Mouse (Mus musculus) adrenal gland, postnatal 14 days (tissue): ENCODE data around the gene Cped1. TPM values are rescaled to one million over a fixed set of nuclear protein-coding genes. Genes with fewer than 3 reads are reported as not detected.
"Not testable (repeated sequence)": the region's sequence is repeated elsewhere in the genome, so short reads cannot be mapped to it uniquely, and the experiment has no call there.

Experiments used
- DNase-seq: peaks from one replicate; pipeline ENCODE4 v3.0.0; 2021; ENCODE audit warnings: mixed read lengths
- total RNA-seq: library from RNA; stranded (reverse); gene quantifications from 2 replicates; pipeline ENCODE4 v1.2.3, GENCODE M21; 2021

The Cped1 gene
- total RNA-seq, 1 experiment from 2014 or later: 31.3 TPM

DNA sequence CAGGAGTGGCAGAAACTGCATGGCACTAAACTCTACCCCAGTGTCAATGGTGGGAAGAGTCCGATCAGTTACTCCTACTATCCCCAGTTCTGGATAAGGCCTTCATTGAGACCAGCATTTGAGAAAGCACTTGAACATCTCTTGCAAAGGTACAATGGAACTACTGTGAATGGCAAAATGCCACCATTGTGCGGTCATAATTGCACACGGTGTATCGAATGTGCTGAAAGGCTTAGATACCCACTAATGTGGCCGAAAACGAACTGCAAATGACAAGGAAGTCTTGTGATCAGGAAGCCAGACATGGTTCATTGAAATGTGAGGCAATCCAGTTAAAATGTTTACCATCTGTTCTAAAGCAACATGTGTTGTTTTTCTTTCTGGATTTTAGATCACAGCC, 247.8 kb downstream of the Cped1 start:
- no peak for DNase-seq

DNA sequence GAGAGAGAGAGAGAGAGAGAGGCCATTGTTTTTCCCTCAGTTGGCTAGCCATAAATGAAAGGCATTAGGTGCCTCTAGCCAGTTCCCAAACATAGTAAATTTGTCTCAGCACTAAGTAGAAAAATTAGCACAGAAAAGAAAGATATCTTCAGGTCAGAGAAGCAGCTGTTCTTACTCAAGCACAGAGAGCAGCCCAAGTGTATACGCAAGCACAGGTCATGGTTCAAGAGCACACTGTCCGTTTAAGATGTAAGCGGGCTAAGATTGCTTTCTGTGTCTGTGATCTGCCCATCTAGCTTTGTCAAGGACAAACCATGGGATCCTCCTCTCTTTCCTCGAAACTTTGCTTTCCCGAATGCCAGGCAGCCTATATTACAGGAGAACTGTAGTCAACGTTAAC, 249.4 kb downstream of the Cped1 start:
- DNase-seq: no peak

DNA sequence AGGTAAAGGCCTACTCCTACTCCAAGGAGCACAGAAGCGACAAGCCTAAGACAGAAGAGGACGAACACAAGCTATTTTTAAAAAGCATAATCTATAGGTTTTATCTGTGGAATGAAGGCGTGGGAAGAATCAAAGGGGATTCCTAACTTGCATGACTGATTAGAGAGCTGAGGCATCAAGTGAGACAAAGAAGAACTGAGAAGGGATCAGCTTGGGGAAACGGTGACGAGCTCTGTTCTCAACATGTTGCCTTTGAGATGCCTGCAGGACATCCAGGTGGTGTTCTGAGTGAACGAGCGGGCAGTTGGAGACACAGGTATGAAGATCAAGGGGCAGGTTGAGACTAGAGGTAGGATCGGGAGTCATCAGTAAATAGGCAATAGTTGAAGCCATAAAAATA, 257.6 kb downstream of the Cped1 start:
- DNase-seq: no peak

DNA sequence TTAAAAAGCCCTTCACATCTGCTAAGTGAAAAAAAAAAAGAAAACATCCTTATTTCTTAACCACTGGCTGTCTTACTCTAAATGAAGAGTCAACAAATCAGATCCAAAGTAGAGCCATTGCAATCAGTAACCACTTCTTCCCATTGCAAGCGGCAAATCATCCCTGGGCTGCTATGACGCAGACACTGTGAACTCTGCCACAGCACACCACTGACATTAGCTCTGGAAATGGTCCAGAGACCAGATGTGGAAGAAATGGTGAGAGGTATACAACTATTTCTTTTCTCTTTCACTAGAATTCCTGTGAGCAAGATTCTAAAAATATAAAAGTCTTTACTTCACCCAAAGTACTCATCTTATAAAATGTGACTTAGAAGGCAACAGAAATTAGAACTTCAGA, 261.0 kb downstream of the Cped1 start:
- DNase-seq: no peak

DNA sequence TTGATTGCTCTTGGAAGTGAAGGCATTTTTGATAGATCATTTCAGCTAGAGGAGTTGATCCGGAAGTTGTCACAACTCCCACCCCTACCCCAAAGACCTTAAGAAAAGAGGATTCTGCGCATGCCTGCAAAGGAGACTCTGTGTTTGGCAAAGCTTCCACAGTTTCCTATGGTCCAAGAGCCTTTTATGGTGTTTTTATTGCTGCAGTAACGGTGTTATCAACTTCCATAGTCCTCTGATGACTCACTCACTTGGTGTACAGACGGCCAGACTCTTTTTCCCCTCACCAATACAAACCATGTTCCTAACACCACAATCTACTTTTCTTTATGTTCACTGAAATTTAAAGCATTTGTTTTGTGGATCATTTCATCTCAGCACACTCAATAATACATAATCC, 273.1 kb downstream of the Cped1 start:
- DNase-seq: no peak

DNA sequence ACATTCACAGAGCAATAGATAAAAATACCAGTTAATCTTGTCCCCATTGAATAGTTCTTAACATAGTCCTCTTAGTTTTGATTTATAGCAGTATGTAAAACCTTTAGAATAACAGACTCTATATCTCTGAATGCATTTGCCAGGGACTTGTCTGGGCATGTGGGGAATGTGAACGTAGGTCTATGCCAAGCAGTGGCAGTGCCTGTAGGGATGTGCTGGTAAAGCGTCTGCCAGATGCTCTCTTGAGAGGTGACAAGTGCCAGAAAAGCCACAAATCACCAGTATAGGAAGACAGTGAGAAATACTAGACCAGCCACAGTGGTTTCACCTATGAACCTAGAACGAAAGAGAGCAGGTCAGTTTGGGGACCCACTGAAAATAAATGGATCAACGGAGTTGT, 276.8 kb downstream of the Cped1 start:
- DNase-seq: no peak

DNA sequence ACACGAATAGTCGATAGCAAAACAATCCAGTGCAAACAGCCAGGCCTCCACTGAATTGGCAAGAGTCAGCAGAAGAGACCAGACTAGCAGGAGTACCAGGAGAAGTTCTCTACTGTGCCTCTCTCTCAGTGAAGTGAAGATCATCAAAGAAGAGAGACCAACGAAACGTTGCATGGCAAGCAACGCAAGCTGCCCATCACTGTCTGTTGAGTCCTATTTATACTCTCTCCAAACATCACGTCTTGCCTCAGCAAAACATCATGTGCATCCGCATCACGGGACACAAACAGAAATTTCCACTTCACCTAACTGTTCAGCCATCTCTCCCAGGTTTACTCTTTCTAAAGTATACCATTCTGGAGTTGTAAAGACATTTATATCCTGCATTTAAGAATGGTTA, 278.4 kb downstream of the Cped1 start:
- DNase-seq: not testable (repeated sequence)

DNA sequence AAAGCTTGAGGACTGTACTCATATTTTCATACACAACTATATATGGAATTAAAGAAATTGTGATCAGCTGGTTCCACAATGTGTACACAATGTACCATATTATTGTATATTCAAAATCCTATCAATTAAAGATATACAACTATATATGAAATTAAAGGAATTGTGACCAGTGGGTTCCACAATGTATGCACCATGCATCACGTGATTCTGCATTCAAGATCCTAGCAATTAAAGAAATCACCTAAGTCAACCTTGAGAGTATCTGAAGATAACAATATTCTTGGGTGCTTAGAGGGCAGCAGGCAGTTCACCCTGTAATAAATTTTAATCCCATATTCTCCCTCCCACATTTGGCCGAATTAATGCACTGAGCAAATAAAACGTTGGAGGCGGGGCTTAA, 280.3 kb downstream of the Cped1 start:
- no peak for DNase-seq

DNA sequence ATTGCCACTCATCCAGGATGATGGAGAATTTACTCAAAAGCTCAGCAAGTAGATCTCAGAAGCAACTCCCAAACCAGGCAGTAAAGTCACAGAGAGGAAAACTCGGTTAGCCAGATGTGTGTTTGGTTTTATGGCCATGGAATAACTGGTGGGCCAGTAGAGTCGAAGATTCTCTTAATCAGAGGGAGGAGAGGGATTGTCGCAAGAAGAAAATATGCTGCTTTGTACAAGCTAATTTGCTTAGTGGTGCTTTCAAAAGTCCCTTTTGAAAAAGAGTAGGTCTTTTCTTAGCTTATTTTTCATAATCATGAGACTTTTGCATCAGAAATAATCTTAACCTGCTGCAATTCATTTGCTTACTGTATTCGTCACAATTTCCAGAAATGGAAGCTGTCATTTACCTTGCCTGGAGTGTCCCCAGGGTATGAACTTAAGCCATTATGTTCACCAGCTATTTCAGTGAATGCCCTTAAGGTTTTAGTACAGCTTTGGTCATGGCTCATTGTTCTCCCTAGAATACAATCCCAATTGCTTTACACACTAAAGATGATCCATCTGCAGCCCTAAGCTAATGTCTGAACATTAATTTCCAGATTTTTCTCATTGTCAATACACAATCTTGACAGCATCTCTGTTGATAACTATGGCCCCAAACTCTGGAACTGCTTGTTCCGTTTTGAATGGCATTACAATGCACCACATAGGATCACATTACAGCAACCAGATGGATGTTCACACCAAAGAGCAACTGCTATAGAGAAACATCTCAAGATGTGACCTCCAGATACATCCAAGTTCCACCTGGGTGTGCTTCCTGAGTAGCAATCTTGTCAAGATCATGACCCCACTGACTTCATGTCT, 282.3 kb downstream of the Cped1 start:
- no peak for DNase-seq

DNA sequence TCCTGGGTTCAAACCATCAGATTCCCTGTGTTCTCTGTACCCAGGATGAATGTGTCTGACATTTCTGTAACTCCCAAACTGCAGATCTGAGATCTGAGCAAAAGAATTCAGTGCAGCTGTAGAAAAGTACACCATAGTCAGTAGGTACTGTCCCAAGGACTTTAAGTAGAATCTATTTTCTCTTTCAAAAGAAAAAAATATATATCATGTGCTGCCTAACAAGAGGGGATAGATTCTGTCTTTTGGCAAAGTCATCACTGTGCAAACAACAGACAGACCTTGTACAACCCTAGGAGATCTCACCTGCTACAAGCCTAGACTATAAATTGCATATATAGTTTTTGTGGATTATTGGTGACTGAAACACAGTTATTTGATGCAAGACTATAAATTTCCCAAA, 283.0 kb downstream of the Cped1 start:
- no peak for DNase-seq

DNA sequence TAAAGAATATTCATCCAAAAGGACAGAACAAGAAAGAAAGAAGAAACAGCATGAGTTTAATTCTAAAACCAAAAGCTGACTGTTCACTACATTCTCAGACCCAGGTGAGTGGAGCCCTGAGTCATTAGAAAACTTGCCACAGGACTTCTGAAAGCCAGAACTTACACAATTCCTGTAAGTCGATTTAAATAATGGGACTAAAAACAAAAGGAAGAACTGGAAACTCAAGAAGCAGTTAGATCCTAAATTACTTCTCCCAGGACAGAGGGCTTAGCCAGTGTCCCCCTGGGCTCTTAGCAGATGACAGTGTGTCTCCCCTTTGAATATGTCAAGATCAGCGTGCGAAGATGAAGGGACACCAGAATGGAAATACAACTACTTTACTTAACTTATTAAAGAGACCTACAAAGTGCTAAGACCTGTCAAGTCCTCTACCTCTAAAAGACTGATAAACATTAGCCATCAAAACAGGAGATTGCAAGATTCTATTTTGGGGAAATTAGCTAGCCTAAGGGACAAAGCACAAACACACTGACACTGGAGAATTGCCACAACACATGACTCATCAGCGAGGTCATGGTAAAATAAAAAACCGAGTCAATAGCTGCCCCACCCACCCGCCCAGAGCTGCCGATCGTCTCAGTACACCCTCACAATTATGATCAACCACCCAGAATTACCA, 284.3 kb downstream of the Cped1 start:
- peak; percentile 54 for DNase-seq

DNA sequence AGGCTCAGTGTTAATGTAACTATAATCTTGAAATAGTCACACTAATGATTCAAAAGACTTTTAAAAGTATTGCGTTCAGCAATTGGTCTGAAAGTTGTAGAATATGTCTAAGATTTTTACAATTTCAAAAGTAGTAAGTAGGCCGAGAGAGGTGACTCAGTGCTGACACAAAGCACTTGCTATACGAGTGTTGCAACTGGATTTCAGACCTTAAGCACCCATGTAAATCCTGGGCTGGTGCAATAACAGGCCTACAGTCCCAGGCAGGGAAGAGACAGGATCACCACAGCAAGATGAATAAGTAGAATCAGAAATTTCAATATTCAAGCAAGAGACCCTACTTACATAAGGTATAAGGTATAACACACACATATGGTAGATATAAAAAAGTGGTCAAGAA, 292.2 kb downstream of the Cped1 start:
- peak; percentile 16 for DNase-seq

DNA sequence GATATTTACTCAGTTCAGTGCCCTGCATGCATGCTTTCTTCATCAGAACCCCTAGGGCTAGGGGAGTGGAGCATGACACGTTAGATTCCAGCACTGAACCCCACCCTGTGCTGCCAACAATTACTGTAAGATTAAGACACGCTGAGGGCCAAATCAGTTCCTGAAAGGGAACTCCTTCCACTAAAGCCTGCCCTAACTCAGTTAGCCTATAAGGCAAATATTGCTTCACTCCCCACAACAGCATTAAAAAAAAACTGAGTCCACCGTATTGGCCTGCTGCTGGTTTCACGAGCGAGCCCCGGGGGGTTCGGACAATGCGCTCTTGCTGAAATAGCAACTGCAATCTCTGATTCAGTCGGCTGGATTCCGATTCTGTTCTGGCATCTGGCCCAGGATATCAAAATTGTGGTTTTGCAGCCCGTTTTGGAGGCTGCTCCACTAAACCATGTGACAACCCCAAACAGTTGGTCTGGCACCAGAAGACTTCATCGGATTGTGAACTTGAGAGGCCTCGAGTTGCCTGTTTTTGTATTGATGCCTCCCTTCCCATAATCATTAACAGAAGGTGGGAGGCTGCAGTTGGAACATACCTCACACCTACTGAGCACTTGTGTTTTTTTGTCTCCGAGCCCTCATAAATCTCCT, 294.6 kb downstream of the Cped1 start:
- DNase-seq: peak; percentile 80

DNA sequence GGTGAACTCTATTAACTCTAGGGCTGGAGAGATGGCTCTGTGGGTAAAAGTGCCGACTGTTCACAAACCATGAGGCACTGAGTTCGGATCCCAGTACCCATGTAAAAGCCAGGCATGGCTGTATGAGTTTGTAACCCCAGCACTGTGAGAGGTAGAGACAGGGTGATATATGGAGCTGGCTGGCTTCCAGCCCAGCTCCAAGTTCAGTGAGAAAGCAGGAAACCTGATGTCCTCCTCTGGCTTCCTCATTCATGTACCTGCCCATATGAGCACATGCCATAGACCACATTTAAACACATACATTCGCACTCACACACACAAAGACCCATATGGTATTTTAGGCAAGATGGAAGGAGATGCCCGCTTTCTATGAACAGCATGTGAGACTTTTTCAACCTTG, 296.7 kb downstream of the Cped1 start:
- no peak for DNase-seq

DNA sequence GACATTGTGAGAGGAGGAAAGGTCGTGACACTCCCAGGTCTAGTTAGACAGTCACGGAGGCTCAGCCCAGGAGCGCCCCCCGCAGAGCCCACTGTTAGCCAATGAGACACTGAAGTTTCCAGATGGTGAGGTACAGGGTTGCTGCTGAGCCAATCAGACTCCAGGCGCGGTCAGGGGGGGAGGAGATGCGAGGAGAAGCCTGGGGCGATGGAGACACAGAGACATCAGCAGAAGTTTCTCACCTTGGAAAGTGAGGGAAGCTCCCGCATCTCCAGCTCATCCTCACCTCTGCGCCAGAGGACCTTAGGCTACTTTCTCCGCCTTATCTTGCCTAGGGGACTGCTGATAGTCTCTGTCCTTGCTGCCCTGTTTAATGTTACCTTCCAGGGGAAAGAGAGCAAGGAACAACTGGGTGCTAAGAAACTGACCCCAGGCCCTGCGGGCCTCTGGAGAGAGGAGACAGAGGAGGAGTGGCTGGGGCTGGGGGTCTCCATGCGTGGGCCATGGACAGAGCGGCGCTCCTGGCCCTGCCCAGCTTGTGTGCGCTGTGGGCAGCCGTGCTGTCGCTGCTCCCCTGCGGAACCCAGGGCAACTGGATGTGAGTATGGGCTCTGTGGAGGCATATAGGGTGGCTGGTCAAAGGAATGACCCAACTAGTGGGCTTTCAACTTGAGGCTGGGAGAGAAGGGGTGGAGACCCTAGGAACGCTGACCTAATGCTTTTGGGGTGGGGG, 302.5 kb downstream of the Cped1 start, which contains the start of gene Wnt16:
TSS of gene Wnt16 (plus strand) at position 224 of the 733 bp plus-strand sequence.
- peak; percentile 25 for DNase-seq

DNA sequence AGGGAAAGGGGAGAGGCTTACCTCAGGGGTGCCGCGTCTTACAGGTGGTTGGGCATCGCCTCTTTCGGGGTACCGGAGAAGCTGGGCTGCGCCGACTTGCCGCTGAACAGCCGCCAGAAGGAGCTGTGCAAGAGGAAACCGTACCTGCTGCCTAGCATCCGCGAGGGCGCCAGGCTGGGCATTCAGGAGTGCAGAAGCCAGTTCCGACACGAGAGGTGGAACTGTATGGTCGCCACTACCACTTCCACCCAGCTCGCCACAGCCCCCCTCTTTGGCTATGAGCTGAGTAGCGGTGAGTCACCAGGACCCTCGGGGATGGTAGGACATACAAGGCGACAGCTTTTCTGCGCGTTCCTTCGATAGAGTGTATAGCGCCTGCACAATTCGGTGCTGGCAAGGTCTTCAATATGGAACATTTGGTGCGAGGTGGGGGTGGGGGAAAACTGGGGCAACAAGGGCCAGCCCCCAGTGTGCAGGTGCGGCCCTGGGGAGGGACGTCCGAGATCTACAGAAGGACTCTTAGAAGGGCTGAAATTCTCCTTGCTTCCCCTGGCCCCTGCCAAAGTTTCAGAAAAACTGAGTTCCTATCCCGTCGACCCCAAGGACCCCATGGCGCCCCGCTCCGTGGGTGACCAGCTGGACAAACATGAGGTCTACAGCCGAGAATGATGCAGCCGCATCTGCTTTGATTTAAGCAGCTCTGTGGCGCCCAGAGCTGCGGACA, 303.2 kb downstream of the Cped1 start:
- DNase-seq: peak; percentile 30

DNA sequence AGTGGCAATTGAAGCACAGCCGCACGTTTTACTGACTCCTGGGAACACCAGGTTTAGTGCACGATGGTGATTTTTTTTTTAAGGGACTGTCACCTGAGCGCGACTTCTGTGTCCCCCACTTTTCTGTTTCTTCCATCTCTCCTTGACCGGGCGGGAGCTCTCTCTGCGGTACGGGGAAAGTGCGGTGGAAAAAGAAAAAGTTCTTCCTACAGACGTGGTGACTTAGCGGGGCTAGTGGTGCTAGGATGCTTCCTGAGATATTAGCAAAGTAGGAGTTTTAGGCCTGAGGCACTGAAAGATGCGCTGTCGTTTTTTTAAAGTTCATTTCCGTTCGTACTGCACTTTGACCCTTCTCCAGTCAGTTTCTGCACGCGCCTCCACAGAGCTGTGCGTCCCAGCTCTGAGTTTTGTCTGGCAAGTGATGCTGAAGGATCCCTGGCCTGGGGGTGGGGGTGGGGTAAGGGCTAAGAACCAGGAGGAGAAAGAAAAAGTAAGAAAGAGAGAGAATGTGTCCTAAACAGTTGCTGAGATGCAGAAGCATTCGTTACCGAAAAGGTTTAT, 303.8 kb downstream of the Cped1 start:
- DNase-seq: no peak

DNA sequence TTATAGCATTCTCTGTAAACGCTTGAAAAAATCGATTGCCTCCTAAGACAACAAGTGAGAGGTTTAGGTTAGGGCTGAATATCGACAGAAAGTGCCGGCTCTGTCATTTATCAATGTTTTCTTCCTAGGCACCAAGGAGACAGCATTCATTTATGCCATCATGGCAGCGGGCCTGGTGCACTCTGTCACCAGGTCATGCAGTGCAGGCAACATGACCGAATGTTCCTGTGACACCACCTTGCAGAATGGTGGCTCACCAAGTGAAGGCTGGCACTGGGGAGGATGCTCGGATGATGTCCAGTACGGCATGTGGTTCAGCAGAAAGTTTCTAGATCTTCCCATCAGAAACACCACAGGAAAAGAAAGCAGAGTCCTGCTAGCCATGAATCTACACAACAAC, 305.1 kb downstream of the Cped1 start:
- DNase-seq: no peak

DNA sequence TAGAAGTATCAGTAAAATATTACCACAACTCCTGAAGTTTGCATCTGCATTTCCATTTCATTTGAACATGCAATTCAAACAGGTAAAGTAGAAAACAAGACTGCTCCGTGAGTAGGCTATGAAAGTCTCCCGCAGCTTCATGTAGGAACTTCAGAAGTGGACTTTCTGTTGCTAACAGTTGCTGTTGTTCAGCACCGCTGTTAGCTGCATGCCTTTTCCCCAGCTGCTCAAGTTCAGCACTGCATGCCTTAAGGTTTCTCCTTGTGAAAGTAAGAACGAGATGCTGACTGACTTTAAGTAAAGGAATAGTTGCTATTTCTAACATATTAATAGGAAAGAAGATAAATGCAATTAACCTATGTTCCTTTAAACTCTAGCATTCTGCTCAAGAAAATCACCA, 306.3 kb downstream of the Cped1 start:
- no peak for DNase-seq

DNA sequence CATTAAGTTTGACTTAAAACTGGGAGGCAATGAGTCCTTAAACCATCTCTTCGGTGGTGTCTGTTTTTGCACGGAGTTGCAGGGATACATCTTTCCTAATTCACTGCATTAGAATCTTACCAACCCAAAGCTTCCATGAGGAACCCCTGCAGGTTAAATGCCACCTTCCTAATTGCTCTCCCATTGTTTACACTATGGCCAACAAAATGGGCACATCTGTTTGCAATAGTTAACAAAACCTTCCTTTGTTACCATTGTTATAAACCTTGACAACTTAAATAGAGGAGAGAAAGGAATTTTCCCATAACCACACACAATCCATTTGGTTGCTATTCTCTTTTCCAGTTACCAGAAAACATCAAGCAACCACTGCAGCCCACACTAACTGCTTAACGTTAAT, 308.2 kb downstream of the Cped1 start:
- DNase-seq: no peak

DNA sequence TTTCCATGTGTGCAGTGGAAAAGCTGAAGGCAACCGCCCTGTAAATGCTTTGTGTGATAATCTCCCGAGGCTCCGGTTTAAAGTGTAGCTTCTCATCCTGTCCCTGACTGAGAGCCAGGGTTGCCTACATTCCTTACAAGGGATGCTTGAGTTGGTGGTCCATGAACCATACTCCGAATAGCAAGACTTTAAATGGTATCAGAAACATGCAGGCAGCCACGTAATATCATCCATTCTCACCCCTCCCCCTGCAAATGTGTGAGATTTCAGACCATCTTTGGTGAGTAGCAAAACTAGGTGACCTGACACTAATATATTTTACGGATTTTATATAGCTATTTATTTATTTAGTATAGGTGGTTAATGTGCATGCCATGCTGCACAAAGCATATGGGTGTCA, 311.3 kb downstream of the Cped1 start:
- no peak for DNase-seq

DNA sequence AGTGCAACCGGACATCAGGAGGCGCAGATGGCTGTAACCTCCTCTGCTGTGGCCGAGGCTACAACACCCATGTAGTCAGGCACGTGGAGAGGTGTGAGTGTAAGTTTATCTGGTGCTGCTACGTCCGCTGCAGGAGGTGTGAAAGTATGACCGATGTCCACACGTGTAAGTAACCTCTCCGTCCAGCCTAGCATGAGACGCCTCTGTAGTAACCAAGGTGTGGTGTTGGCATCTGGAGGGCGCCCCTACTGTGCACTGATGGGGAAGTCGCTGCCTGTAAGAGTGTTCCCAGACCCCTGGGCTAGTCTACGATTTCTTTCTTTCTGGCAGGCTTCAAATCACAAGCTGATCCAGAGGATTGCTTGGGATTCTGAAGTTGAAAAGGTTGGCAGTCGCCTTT, 312.3 kb downstream of the Cped1 start:
- DNase-seq: no peak
